Mouse (Mus musculus): ENCODE results near the gene Wdr76. TPM values are rescaled to one million over a fixed set of nuclear protein-coding genes. Genes with fewer than 3 reads are reported as not detected.
"Not testable (repeated sequence)": the region's sequence is repeated elsewhere in the genome, so short reads cannot be mapped to it uniquely, and the experiment has no call there.

Gene Wdr76
- 1 to 10 TPM; 5.4 to 5.8 TPM for total RNA-seq (2021)
- long read RNA-seq, experiment 1 = 0 reads
- long read RNA-seq, experiment 2, partial matches to known transcripts = 0 of 3 reads
- long read RNA-seq, experiment 2, other reads (novel, unspliced or antisense) = 1 of 3 reads

DNA sequence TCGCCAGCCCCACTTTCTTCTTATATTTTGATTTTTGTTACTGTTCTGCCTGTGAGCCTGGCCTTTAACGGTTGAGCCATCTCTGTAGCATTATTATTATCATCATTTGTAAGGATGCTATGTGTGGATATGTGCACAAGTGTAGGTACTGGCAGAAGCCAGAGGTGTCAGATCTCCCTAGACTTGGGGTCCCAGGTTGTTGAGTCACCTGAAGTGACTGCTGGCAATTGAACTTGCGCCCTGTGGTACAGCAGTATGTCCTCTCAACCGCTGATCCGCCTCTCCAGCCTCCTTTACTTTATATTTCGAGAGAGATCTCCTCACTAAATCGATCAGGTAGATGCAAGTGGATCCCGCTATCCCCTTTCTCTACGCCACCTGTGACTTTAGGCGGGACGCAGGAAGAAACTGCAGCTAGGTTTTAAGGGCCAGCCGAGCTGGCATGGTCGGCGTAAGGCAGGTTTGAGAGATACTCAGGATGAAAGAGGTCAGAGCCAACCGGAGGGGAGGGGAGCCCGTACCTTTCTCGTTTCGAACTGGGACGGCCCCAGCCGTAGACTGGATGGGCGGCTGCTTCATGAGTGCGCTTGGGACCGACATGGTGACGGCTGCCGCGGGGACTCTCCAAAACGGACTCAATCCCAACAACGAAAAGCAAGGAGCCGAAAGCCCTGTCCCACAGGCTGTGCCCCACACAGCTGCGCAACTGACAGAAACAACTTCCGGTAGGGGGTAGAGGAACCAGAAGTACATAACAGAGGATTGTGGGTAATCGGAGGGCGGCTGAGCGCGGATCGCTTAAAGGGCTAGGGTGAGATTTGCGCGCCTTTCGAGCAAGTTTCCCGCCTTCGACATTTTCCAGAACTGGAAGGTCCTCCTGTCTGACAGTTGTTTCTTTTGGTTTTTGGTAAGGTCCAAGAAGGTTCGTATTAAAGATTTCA lies at the start of gene Wdr76, which contains the start of gene Mfap1a:
Gene Wdr76 (plus strand): TSS at position 782 of the 941 bp plus-strand sequence.
Gene Mfap1a (minus strand): TSS at position 724 of the 941 bp plus-strand sequence.
- DNase-seq (ENCODE audit: low spot score in 2 of 2) = peak; percentile 57 to 76

DNA sequence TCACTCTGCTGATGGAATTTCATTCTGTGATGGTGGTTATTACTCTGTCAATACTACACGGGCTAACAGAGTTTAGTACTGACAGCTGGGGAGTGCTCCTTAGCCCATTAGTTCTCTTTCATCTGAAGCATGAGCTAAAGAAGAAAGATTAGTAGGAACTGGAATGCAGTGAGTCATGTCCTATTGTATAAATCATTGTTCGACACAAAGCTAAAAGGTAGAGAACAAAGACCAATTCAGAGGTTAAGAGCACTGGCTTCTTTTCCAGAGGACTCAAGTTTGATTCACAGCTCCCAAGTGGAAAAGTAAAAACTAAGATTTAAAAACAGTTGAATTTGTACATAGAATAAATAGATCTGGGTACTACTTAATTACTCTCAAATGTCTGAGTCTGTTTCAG lies 46.5 kb upstream of the Wdr76 start:
- DNase-seq (ENCODE audit: low spot score in 2 of 2) = no peak

DNA sequence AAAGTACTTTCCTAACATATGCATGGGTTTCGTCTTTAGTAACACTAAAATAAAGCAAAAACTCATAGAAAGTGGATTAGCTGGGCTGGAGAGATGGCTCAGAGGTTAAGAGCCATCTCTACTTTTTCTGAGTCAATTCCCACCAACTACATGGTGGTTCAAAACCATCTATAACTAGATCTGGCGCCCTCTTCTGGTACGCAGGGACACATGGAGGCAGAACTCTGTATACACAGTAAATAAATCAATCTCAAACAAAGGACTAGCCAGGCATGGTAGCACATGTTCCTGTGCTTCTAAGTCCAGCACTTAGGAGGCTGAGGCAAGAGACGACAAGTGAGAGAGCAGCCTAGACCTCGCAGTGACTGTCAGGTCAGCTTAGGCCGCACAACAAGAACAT lies 37.5 kb upstream of the Wdr76 start:
- not testable (repeated sequence) for DNase-seq (ENCODE audit: low spot score in 2 of 2)

DNA sequence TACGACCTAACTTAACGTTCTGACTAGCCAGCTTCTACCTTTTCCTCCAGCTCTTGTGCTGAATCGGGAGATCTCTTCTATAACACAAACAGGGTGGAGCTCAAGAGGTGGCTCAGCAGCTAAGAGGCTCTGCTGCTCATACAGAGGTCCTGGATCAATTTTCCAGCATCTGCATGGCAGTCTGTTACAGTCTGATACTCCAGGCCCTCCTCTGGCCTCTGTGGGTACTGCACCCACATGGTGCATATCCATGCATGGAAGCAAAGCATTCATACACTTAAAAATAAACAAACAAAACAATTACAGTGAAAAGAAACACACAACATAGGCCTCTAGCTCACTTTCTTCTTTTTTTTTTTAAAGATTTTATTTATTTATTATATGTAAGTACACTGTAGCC lies 33.7 kb upstream of the Wdr76 start:
- not testable (repeated sequence) for DNase-seq (ENCODE audit: low spot score in 2 of 2)

DNA sequence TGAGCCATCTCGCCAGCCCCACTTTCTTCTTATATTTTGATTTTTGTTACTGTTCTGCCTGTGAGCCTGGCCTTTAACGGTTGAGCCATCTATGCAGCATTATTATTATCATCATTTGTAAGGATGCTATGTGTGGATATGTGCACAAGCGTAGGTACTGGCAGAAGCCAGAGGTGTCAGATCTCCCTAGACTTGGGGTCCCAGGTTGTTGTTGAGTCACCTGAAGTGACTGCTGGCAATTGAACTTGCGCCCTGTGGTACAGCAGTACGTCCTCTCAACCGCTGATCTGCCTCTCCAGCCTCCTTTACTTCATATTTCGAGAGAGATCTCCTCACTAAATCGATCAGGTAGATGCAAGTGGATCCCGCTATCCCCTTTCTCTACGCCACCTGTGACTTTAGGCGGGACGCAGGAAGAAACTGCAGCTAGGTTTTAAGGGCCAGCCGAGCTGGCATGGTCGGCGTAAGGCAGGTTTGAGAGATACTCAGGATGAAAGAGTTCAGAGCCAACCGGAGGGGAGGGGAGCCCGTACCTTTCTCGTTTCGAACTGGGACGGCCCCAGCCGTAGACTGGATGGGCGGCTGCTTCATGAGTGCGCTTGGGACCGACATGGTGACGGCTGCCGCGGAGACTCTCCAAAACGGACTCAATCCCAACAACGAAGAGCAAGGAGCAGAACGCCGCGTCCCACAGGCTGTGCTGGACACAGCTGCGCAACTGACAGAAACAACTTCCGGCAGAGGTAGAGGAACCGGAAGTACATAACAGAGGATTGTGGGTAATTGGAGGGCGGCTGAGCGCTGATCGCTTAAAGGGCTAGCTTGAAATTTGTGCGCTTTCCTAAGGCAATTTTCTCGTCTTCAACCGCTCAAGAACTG lies 33.0 kb upstream of the Wdr76 start, which contains the start of gene Mfap1b:
Gene Mfap1b (minus strand): TSS at position 767 of the 879 bp plus-strand sequence.
- peak; percentile 33 to 76 for DNase-seq (ENCODE audit: low spot score in 2 of 2)

DNA sequence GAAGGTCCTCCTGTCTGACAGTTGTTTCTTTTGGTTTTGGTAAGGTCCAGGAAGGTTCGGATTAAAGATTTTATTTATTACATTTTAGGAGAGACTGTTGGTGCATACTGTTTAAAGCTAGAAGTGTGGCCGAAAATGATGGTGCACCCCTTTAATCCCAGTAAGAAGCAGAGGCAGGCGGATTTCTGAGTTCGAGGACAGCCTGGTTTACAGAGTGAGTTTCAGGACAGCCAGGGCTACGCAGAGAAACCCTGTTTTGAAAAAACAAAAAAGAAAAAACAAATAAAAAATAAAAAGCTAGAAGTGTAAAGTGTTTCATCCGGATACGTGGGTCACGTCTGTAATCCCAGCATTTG lies 32.4 kb upstream of the Wdr76 start:
- no peak for DNase-seq (ENCODE audit: low spot score in 2 of 2)

DNA sequence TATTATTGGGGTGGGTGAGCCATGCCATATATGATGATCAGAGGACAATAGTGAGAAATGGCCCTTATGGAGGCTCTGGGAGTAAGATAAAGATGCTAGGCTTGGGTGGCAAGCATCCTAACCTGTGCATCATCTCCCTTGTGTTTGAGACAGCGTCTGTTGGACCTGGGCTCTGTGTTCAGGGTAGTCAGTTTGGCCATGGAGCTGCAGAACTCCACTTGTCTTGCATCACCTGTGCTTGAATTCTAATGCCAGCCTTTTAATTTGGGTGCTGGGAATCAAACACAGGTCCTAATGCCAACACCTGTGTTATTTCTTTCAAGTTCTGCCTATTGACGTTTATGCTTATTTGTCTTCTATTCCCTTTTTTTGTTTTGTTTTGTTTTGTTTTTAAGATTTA lies 31.2 kb upstream of the Wdr76 start:
- not testable (repeated sequence) for DNase-seq (ENCODE audit: low spot score in 2 of 2)

DNA sequence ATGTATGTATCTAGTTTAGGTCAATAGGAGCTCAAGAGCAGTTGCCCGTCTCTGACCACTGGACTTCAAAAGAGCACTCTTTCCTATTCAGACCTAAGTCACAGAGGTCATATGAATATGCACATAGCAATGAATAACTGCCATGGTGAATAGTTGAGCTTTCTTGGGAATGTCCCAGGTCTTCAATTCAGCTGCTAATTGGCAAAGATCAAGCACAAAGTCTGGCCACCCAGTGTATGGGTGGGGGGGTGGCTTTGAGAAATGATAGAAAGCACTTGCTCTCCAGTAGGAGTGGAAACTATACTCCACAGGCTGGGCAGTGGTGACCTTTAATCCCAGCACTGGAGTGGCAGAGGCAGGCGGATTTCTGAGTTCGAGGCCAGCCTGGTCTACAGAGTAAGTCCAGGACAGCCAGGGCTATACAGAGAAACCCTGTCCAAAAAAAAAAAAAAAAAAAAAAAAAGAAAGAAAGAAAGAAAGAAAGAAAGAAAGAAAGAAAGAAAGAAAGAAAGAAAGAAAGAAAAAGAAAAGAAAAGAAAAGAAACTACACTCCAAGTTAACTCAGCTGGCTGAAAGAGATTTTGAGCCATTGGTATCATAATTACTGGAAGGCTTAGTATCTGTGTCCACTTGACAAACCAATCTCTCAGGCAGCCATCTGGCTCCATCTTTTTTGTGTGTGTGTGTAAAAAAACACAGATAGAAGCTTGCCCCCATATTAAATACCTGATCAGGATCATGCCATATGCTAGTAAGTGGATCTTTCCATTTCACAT lies 28.8 kb upstream of the Wdr76 start:
- no peak for DNase-seq (ENCODE audit: low spot score in 2 of 2)

DNA sequence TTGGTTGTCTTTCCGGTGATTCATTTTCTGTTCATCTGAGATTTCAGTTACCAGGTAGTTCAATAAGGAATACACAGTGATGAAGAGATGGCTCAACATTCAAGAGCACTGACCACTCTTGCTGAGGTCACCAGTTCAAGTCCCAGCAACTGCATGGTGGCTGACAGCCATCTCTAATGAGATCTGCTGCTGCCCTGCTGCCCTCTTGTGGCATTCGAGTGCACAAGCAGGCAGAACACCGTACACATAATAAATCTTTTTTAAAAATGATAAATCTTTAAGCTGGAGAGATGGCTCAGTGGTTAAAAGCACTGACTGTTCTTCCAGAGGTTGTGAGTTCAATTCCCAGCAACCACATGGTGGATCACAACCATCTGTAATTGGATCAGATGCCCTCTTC lies 26.0 kb upstream of the Wdr76 start:
- DNase-seq (ENCODE audit: low spot score in 2 of 2) = no peak

DNA sequence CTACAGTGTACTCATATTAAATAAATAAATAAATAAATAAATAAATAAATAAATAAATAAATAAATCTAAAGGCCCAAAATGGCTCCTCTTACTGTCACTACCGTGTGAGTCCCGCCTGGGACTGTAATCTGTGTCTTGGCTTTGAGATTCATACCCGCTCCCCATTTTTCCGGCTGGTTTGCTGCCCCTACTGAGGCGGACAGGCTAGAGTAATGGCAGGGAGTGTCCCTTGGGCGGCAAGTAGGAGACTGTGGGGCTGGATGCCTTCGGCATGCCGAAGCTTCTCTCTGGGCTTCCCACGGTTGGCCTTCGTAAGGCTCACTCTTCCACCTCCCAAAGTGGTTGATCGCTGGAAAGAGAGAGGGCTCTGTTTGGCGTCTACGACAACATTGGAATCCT lies 25.6 kb upstream of the Wdr76 start:
- not testable (repeated sequence) for DNase-seq (ENCODE audit: low spot score in 2 of 2)

DNA sequence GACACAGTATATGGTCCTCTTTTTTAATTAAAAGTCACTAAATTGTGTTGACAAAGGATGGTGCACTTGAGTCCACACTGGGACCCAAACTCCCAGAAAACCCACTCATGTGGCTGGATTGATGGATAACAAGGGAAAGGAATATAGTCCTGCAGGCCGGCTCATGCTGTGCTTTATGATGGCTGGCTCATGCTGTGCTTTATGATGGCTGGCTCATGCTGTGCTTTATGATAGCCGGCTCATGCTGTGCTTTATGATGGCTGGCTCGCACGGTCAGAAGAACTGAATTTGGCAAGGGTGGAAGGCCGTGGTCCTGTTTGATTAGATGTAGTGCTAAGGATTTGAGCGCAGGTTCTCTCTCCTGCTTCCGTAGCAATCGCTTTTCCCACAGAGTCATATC lies 22.9 kb upstream of the Wdr76 start:
- DNase-seq (ENCODE audit: low spot score in 2 of 2) = no peak

DNA sequence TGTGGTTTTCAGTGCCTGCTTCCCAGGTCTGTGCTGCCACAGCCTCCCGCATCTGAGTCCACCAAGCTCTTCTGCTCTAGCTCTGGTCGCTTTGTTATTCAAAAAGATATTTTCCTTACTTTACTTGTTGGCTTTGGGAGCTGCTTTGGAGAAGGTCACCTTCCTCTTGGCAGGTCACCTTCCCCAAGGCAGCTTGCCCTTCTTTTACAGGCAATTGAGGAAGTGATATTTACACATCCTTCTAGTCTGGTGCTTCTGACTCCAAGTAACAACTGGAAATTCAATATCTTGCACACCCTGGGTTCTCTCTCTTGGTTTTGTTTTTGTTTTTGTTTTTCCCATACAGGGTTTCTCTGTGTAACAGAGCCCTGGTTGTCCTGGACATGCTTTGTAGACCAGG lies 22.1 kb upstream of the Wdr76 start:
- DNase-seq (ENCODE audit: low spot score in 2 of 2) = not testable (repeated sequence)

DNA sequence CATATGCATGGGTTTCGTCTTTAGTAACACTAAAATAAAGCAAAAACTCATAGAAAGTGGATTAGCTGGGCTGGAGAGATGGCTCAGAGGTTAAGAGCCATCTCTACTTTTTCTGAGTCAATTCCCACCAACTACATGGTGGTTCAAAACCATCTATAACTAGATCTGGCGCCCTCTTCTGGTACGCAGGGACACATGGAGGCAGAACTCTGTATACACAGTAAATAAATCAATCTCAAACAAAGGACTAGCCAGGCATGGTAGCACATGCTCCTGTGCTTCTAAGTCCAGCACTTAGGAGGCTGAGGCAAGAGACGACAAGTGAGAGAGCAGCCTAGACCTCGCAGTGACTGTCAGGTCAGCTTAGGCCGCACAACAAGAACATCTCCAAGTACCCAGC lies 5.0 kb upstream of the Wdr76 start:
- DNase-seq (ENCODE audit: low spot score in 2 of 2) = not testable (repeated sequence)

DNA sequence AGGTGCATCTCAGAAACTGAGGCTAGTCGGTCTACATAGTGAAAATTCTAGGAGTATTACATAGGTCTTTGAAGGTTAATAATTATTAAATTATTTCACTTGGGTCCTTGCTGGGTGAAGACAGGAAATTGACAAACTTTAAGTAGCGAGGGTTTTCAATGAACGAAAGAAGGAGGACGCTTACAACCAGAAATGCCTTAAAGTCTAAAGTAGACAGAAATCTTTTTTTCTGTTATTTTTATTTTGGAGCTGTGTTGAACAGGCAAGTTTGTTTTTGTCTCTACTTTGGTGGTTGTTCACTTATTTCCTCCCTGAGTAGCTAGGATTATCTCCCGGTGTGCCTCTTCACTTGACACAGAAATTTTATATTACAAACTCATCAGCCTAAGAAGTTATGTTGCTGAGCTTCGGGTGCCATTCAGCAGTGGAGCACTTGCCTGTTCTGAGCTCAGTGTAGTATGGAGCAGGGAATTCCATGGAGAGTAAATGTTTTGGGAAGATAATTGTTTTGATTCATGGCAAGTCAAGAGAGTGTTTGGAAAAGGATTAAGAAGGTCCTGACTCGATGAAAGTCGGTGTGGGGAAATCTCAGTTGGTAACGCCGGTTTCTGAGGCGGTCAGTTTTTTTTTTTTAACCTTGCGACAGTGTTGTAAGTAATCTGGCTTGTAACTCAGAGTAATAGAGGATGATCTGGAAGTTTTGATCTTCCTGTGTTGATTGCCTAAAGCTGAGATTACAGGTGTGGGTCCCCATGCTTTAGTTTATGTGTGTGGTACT lies 839 bp downstream of the Wdr76 start:
- DNase-seq (ENCODE audit: low spot score in 2 of 2) = no peak

DNA sequence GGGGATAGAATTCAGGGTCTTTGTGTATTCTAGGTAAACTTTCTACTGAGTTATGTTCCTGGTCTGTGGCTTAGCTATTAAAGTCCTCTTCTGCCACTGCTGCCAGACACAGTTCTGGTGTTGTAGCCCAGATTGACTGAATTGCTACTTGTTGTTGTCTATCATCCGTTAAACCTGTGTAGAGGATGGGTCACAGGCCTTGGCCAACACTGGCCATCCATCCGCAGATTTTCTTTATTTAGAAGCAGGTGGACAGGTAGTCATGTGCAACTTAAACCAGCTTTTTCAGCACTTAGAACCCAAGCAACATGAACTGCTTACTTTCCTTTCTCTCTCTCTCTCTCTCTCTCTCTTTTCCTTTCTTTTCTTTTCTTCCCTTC lies 1.4 kb downstream of the Wdr76 start:
- DNase-seq (ENCODE audit: low spot score in 2 of 2) = no peak

DNA sequence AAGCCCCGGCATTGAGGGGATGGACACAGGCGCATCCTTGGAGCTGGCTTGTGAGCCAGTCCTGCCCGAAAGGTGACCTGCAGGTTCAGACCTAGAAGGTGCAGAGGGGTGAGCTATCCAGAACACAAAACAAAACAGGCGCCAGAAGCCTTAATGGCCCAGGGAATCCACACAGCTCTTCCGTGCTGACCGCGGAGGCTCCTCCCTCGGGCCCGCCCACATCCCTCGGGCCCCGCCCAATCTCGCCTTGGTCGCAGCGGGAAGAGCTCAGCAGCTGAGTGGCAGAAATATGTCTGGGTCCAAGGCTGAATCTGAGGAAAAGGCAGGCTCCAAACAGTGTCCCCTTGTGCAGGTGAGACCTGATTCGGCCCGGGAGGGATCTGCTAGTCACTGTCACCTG lies 3.1 kb downstream of the Wdr76 start:
- DNase-seq (ENCODE audit: low spot score in 2 of 2) = peak; percentile 36 to 63

DNA sequence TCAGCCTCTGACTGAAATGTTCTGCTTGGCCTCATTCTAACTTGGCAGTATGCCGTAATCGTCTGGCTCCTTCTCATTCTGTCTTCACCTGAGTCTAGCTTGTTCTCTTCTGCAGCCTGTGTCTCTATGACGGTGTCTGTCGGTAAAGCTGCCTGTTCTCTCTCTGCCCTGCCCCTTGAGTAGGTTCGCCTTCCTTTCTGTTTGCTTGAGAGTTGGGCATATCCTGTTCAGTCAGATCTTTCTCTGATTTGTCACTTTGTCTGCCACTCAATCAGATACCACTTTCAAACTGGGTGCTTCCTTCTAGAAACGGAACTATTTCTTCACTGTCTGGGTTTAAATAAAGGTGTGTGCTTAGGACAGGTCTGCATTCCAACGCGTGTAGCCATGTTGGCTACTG lies 4.9 kb downstream of the Wdr76 start:
- no peak for DNase-seq (ENCODE audit: low spot score in 2 of 2)

DNA sequence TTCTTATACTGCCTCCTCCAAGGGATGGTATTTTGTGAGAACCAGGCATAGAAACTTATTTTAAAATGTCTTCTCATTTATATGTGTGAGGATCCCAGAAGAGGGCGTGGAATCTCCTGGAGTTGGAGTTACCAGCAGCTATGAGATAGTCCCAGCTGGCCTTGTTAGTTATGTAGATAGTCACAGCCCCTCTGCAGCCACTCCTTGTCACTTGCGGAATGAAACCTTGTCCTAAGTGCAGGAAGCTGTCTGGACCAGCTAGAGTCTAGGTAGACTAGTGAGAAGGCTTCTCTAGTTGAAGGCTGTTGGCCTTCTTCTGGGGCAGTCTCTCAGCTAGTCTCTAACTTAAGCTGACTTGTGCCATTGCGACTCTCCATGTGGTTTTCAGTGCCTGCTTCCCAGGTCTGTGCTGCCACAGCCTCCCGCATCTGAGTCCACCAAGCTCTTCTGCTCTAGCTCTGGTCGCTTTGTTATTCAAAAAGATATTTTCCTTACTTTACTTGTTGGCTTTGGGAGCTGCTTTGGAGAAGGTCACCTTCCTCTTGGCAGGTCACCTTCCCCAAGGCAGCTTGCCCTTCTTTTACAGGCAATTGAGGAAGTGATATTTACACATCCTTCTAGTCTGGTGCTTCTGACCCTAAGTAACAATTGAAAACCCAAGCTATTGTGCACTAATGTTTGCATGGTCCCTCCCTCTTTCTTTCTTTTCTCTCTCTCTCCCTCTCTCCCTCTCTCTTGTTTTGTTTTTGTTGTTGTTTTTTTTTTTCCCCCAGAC lies 6.7 kb downstream of the Wdr76 start:
- DNase-seq (ENCODE audit: low spot score in 2 of 2) = not testable (repeated sequence)

DNA sequence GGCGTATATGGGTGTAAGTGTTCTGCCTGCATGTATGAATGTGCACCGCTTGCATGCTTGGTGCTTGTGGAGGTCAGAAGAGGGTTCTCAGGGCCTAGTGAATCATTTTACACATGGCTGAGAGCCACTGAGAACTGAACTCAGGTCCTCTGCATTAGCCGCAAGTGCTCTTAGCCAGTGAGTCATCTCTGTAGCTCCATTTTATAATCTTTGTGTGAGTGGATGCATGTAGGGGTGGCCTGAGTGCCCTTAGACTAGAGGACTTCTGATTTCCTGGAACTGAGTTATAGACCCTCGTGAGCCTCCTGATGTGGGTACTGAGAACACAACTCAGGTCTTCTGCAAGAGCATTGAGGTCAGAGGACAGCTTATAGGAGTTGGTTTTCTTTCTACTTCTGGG lies 7.7 kb downstream of the Wdr76 start:
- DNase-seq (ENCODE audit: low spot score in 2 of 2) = no peak

Data from gastrocnemius, postnatal 4 days (tissue).